Mouse (Mus musculus) megakaryocyte, embryonic 14.5 days (primary cell): ENCODE data around the gene Cadm1.

Experiments used
- FLI1 ChIP-seq: IDR thresholded peaks from 2 replicates; pipeline ENCODE4 v1.6.1; 2012; ENCODE audit warnings: low read length, inconsistent platforms, mixed read lengths
- GATA1 ChIP-seq: IDR thresholded peaks from 3 replicates; pipeline ENCODE4 v1.6.1; 2012; ENCODE audit warnings: mixed read lengths, low read length, inconsistent platforms, borderline replicate concordance

- no peak for TF ChIP-seq GATA1
- no peak for TF ChIP-seq FLI1
These were observed 197.6 kb downstream of the Cadm1 start for GRCm38 (mm10) chr9:47727611-47728010.
